Mouse (Mus musculus): ENCODE measurements around the gene Inpp4b. TPM values are rescaled to one million over a fixed set of nuclear protein-coding genes. Genes with fewer than 3 reads are reported as not detected.

The Inpp4b gene
- polyA plus RNA-seq, 1 experiment: 0.02 TPM

DNA sequence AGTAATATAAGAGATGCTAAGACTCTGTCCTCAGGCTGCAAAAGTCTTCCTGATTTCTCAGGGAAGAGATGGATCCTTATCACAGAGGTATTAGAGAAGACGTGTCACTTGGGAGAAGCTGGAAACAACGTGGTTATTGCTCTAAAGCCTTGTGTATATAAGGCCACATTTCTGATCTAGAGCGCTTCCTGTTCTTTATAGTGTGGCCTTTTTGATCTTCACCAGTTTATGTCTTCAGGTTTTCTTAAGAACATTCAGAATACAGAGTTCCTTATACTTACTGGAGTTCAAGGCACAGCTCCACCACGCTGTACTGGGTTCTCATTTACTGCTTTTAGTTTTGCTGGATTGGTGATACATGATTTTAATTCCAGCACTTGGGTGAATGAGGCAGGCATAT lies 419.1 kb downstream of the Inpp4b start:
- Histone ChIP-seq H3K27me3 (ENCODE audit: control insufficient read depth, insufficient read depth, insufficient read length) (no peaks in the 10 kb centered on the region), H3K4me3 (ENCODE audit: insufficient read depth, poor library complexity, severe bottlenecking) (no peak overlapping the region), H3K79me2 (ENCODE audit: control insufficient read depth, insufficient read depth) (no peaks in the 10 kb centered on the region), H3K79me3 (ENCODE audit: low read depth) (no peaks in the 10 kb centered on the region), H3K36me3 (ENCODE audit: control insufficient read depth, insufficient read depth) (no peaks in the 10 kb centered on the region), H3ac (ENCODE audit: control insufficient read depth, insufficient read length, low read depth) (no peak overlapping the region)
- no peak for TF ChIP-seq MAX (IDR thresholded peaks at IDR 0.05)
- TF ChIP-seq CEBPB (IDR thresholded peaks at IDR 0.05; ENCODE audit: low read depth): no peak
- TF ChIP-seq CTCF (IDR thresholded peaks at IDR 0.05; ENCODE audit: control insufficient read depth, insufficient read depth, insufficient read length): no peak
- no peak for TF ChIP-seq USF1 (IDR thresholded peaks at IDR 0.05; ENCODE audit: low read depth)
- no peak for TF ChIP-seq MYOG (IDR thresholded peaks at IDR 0.05; ENCODE audit: control insufficient read depth, extremely low read depth, insufficient read length)
- no peak for TF ChIP-seq FOSL1 (IDR thresholded peaks at IDR 0.05; ENCODE audit: insufficient read depth, low read length, poor library complexity, severe bottlenecking)
- TF ChIP-seq MYOD1 (IDR thresholded peaks at IDR 0.05; ENCODE audit: control insufficient read depth, insufficient read length, low read depth): no peak

DNA sequence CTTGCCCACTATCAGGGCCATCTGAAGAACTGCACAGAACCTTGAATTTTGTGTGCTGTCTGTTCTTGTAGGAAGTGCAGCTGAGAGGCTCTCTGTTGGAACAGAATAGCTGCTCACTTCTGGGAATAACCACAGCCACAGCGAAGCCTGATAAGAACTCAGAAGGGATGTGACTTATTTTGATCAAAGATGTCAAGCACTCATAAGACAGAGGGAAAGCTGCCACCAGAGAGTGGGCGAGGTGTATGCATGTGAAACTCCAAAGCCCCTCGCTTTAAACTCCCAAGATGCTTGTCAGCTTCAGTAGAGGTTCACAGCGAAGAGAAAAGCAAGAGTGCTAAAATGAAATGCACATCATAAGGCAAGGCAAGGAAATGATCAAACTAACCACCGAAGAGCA lies 423.7 kb downstream of the Inpp4b start:
- H3K79me2 ChIP-seq (ENCODE audit: control insufficient read depth, insufficient read depth): no peaks in the 10 kb centered on the region

DNA sequence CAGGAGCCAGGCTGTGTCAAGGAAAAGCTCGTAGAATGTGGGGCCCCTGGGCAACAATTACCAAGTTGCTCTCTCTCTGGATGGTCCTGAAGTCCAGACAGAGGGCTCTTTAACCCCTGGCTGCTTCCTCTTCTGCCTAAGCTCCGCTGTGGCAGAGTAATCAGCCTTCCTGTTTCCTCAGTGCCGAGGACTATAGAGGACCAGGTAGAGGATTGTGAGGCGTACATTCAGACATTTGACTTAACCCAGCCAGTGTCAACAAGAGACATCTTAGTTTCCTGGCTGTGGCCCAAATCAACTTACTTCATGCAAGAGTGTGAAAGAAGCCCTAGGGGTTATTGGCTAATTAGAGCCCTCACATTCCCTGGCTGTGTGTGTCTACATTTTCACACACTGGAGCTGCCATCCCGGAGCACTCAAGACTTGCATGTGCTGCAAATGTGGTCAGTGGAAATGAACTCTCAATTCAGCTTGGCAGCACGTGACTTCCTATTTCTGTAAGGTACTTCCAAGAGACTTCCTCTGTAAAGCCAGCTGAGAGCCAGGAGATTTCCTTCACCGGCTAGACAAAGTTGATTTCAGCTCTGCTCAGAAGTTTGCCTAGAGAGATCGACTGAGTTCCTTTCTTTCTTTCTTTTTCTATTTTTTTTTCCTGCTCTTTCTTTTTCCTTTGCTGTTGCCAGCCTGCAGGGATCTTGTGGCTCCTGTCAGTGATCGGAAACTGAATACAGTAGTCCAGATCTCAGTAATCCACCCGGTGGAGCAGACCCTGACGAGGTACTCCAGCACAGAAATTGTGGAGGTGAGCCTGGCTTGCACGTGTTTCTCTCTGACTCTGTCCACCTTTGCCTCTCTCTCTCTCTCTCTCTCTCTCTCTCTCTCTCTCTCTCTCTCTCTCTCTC lies 425.3 kb downstream of the Inpp4b start:
- Histone ChIP-seq H3K79me2 (ENCODE audit: control insufficient read depth, insufficient read depth) (no peaks in the 10 kb centered on the region), H3K27me3 (ENCODE audit: control insufficient read depth, insufficient read depth, insufficient read length) (no peaks in the 10 kb centered on the region), H3K79me3 (ENCODE audit: low read depth) (no peaks in the 10 kb centered on the region), H3ac (ENCODE audit: control insufficient read depth, insufficient read length, low read depth) (no peak overlapping the region), H3K36me3 (ENCODE audit: control insufficient read depth, insufficient read depth) (no peaks in the 10 kb centered on the region), H3K4me3 (ENCODE audit: insufficient read depth, poor library complexity, severe bottlenecking) (no peak overlapping the region)
- no peak for TF ChIP-seq CTCF (IDR thresholded peaks at IDR 0.05; ENCODE audit: control insufficient read depth, insufficient read depth, insufficient read length)
- no peak for TF ChIP-seq FOSL1 (IDR thresholded peaks at IDR 0.05; ENCODE audit: insufficient read depth, low read length, poor library complexity, severe bottlenecking)
- peak; percentile 55 for TF ChIP-seq USF1 (IDR thresholded peaks at IDR 0.05; ENCODE audit: low read depth)
- TF ChIP-seq MYOG (IDR thresholded peaks at IDR 0.05; ENCODE audit: control insufficient read depth, extremely low read depth, insufficient read length): no peak
- no peak for TF ChIP-seq CEBPB (IDR thresholded peaks at IDR 0.05; ENCODE audit: low read depth)

More for the DNA sequence above, 423.7 kb downstream of the Inpp4b start:
- Histone ChIP-seq H3K79me3 (ENCODE audit: low read depth) (no peaks in the 10 kb centered on the region), H3K27me3 (ENCODE audit: control insufficient read depth, insufficient read depth, insufficient read length) (no peaks in the 10 kb centered on the region), H3K36me3 (ENCODE audit: control insufficient read depth, insufficient read depth) (no peaks in the 10 kb centered on the region), H3K4me3 (ENCODE audit: insufficient read depth, poor library complexity, severe bottlenecking) (no peak overlapping the region), H3ac (ENCODE audit: control insufficient read depth, insufficient read length, low read depth) (no peak overlapping the region)
- TF ChIP-seq MYOD1 (IDR thresholded peaks at IDR 0.05; ENCODE audit: control insufficient read depth, insufficient read length, low read depth) (no peak), USF1 (IDR thresholded peaks at IDR 0.05; ENCODE audit: low read depth) (no peak), CEBPB (IDR thresholded peaks at IDR 0.05; ENCODE audit: low read depth) (no peak), MYOG (IDR thresholded peaks at IDR 0.05; ENCODE audit: control insufficient read depth, extremely low read depth, insufficient read length) (no peak), CTCF (IDR thresholded peaks at IDR 0.05; ENCODE audit: control insufficient read depth, insufficient read depth, insufficient read length) (no peak), MAX (IDR thresholded peaks at IDR 0.05) (no peak), FOSL1 (IDR thresholded peaks at IDR 0.05; ENCODE audit: insufficient read depth, low read length, poor library complexity, severe bottlenecking) (no peak)

DNA sequence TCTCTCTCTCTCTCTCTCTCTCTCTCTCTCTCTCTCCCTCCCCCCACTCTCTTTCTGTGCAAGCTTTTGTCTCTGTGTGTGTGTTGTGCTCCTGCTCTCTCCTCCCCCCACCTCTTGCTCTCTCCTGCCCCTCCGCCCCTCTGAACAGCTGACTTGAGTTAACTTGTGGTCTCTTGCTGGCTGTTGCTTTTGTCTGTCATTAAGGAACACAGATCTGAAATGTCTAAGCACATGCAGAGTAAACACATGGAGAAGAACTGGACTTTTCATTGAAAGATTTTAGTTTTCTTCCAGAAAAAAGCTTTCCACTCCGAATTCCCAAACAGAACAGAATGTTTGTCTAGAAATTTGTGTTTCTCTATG lies 425.9 kb downstream of the Inpp4b start:
- no peak overlapping the region for H3ac ChIP-seq (ENCODE audit: control insufficient read depth, insufficient read length, low read depth)
- no peaks in the 10 kb centered on the region for H3K79me3 ChIP-seq (ENCODE audit: low read depth)
- no peaks in the 10 kb centered on the region for H3K27me3 ChIP-seq (ENCODE audit: control insufficient read depth, insufficient read depth, insufficient read length)
- H3K36me3 ChIP-seq (ENCODE audit: control insufficient read depth, insufficient read depth): no peaks in the 10 kb centered on the region
- no peaks in the 10 kb centered on the region for H3K79me2 ChIP-seq (ENCODE audit: control insufficient read depth, insufficient read depth)
- no peak overlapping the region for H3K4me3 ChIP-seq (ENCODE audit: insufficient read depth, poor library complexity, severe bottlenecking)
- TF ChIP-seq MYOD1 (IDR thresholded peaks at IDR 0.05; ENCODE audit: control insufficient read depth, insufficient read length, low read depth) (no peak), MAX (IDR thresholded peaks at IDR 0.05) (no peak), FOSL1 (IDR thresholded peaks at IDR 0.05; ENCODE audit: insufficient read depth, low read length, poor library complexity, severe bottlenecking) (no peak), CTCF (IDR thresholded peaks at IDR 0.05; ENCODE audit: control insufficient read depth, insufficient read depth, insufficient read length) (no peak), MYOG (IDR thresholded peaks at IDR 0.05; ENCODE audit: control insufficient read depth, extremely low read depth, insufficient read length) (no peak), USF1 (IDR thresholded peaks at IDR 0.05; ENCODE audit: low read depth) (no peak), CEBPB (IDR thresholded peaks at IDR 0.05; ENCODE audit: low read depth) (no peak)

DNA sequence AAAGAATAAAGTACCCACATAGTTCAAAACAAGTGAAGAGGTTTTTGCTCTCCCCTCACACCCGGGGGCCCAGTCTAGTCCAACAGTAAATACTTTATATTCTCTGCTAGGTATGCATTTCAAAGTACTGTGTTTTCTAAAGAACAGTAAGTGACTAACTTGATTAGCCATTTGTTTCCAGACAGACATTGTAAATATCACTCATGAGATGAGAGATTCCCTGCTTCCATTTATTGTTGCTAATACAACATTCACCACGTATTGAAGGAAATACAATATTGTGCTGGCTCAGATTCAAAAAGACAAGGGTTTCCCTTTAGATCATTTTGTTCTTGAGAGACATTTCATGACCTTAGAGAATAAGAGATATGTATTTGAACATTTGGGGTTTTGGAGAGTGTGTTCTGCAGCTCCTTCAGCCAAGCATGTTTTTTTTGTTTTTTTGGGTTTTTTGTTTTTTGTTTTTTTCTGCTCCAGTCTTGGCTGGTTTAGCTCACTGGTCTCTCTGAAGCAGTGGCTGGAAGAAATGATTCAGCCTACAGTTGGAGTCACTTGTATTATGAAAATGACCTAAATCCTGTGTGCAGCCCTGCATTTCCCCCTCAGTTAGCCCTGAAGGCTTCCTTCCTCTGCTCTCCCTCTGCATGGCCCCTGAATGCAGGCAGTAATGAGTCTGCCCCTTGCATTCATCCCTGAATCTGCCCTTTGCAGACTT lies 426.5 kb downstream of the Inpp4b start:
- Histone ChIP-seq H3ac (ENCODE audit: control insufficient read depth, insufficient read length, low read depth) (no peak overlapping the region), H3K36me3 (ENCODE audit: control insufficient read depth, insufficient read depth) (no peaks in the 10 kb centered on the region), H3K79me3 (ENCODE audit: low read depth) (no peaks in the 10 kb centered on the region), H3K4me3 (ENCODE audit: insufficient read depth, poor library complexity, severe bottlenecking) (no peak overlapping the region), H3K27me3 (ENCODE audit: control insufficient read depth, insufficient read depth, insufficient read length) (no peaks in the 10 kb centered on the region), H3K79me2 (ENCODE audit: control insufficient read depth, insufficient read depth) (no peaks in the 10 kb centered on the region)
- TF ChIP-seq FOSL1 (IDR thresholded peaks at IDR 0.05; ENCODE audit: insufficient read depth, low read length, poor library complexity, severe bottlenecking) (no peak), CTCF (IDR thresholded peaks at IDR 0.05; ENCODE audit: control insufficient read depth, insufficient read depth, insufficient read length) (no peak), MYOD1 (IDR thresholded peaks at IDR 0.05; ENCODE audit: control insufficient read depth, insufficient read length, low read depth) (no peak), MAX (IDR thresholded peaks at IDR 0.05) (no peak), USF1 (IDR thresholded peaks at IDR 0.05; ENCODE audit: low read depth) (no peak), CEBPB (IDR thresholded peaks at IDR 0.05; ENCODE audit: low read depth) (no peak), MYOG (IDR thresholded peaks at IDR 0.05; ENCODE audit: control insufficient read depth, extremely low read depth, insufficient read length) (no peak)

Measured in C2C12 (cell line).